Mouse (Mus musculus) forebrain, embryonic 16.5 days (tissue): ENCODE data around the gene Vkorc1. TPM values are rescaled to one million over a fixed set of nuclear protein-coding genes. Genes with fewer than 3 reads are reported as not detected.
A peak's percentile ranks its signal among the peaks of the same experiment; 100 is the strongest.
"Not testable (repeated sequence)": the region's sequence is repeated elsewhere in the genome, so short reads cannot be mapped to it uniquely, and the experiment has no call there.

Experiments
- ATAC-seq: fragments of 200-750 bp; cut with Nextera tagmentation; 2 replicates; pipeline ENCODE4 v1.8.0; 2017; ENCODE audit warnings: mild to moderate bottlenecking, moderate library complexity
- H3K27ac ChIP-seq: fragments of 300-500 bp; sonication (generic); 2 replicates; pipeline ENCODE4 v1.5.1; 2014; ENCODE audit warnings: low read length, control low read depth
- H3K27me3 ChIP-seq: fragments of 300-500 bp; sonication (generic); replicated peaks from 2 replicates; pipeline ENCODE4 v1.6.1; 2014; ENCODE audit warnings: low read length; ENCODE audit not compliant: control insufficient read depth, insufficient read depth
- H3K36me3 ChIP-seq: fragments of 300-500 bp; sonication (generic); 2 replicates; pipeline ENCODE4 v1.6.1; 2014; ENCODE audit not compliant: control insufficient read depth, insufficient read depth
- H3K4me1 ChIP-seq: fragments of 300-500 bp; sonication (generic); replicated peaks from 2 replicates; pipeline ENCODE4 v1.6.1; 2014; ENCODE audit warnings: low read length; ENCODE audit not compliant: control insufficient read depth, insufficient read depth
- H3K4me2 ChIP-seq: fragments of 300-500 bp; sonication (generic); 2 replicates; pipeline ENCODE4 v1.6.1; 2014; ENCODE audit warnings: mild to moderate bottlenecking, low read length, control low read depth
- H3K4me3 ChIP-seq: fragments of 300-500 bp; sonication (generic); replicated peaks from 2 replicates; pipeline ENCODE4 v1.5.1; 2014; ENCODE audit warnings: mild to moderate bottlenecking, low read length, control low read depth
- H3K9ac ChIP-seq: fragments of 300-500 bp; sonication (generic); replicated peaks from 2 replicates; pipeline ENCODE4 v1.6.1; 2014; ENCODE audit warnings: low read depth, low read length, control low read depth
- H3K9me3 ChIP-seq: fragments of 300-500 bp; sonication (generic); 2 replicates; pipeline ENCODE4 v1.6.1; 2016; ENCODE audit warnings: low read length; ENCODE audit not compliant: control insufficient read depth
- WGBS: fragments of 180-500 bp; shearing (Covaris S2); extraction: QIAGEN DNeasy Blood & Tissue Kit; methylation state at CpG from one replicate; pipeline ENCODE4 v1.1.7; 2014; 5-methylcytosine and 5-hydroxymethylcytosine counted together
- polyA plus RNA-seq: library from polyadenylated mRNA; unstranded; fragments of >200 nt; fragmentation: Nextera tagmentation; extraction: Ambion mirVana; gene quantifications from 2 replicates; pipeline ENCODE4 v1.2.1, GENCODE M21; 2015

Vkorc1 gene
- polyA plus RNA-seq = 63.9 and 74.4 TPM in 2 replicates

- under 1% methylated on average over 26 of the region's 26 CpGs for WGBS
- Histone ChIP-seq H3K4me1 (peaks cover 8% of the 10 kb centered on the region), H3K4me3 (peak within 1 kb of the TSS; percentile 76), H3K4me2 (peak within 1 kb of the TSS; percentile 90), H3K36me3 (peaks cover 3% of the 10 kb centered on the region; the same call in 1 of the 2 replicates), H3K27ac (peak within 1 kb of the TSS; percentile 66), H3K27me3 (peaks cover 2% of the 10 kb centered on the region; the same call in 1 of the 2 replicates), H3K9me3 (no peaks in the 10 kb centered on the region), H3K9ac (peak within 1 kb of the TSS; percentile 65)
- peak; percentile 99 for ATAC-seq
Observed at GRCm38 (mm10) chr7:127895442-127895841, at the start of gene Vkorc1, which contains the start of gene Gm21974. Vkorc1 (minus strand) TSS chr7:127895617. Gm21974 (minus strand) TSS chr7:127895454.

- Histone ChIP-seq H3K4me1 (no peaks in the 10 kb centered on the region), H3K9me3 (no peaks in the 10 kb centered on the region), H3K27ac (no peak overlapping the region), H3K4me2 (no peak overlapping the region), H3K9ac (no peak overlapping the region), H3K4me3 (no peak overlapping the region), H3K27me3 (peaks cover 11% of the 10 kb centered on the region), H3K36me3 (no peaks in the 10 kb centered on the region)
- WGBS = 12% methylated on average over 23 of the region's 23 CpGs
- ATAC-seq = no peak
Observed at GRCm38 (mm10) chr7:127944614-127945013, 49.2 kb upstream of the Vkorc1 start.

GRCm38 (mm10) chr7:127942097-127942496 lies 46.7 kb upstream of the Vkorc1 start:
- not testable (repeated sequence) for H3K4me3 ChIP-seq, H3K27ac ChIP-seq, H3K4me2 ChIP-seq, H3K36me3 ChIP-seq, ATAC-seq, H3K4me1 ChIP-seq, H3K9ac ChIP-seq, H3K9me3 ChIP-seq
- 60% methylated on average over 2 of the region's 2 CpGs for WGBS
- peaks cover 11% of the 10 kb centered on the region for H3K27me3 ChIP-seq

- peak overlapping the region; percentile 84 for H3K4me3 ChIP-seq
- H3K27ac ChIP-seq = no peak overlapping the region
- 57% methylated on average over 18 of the region's 18 CpGs for WGBS
- ATAC-seq = no peak
- H3K36me3 ChIP-seq = no peaks in the 10 kb centered on the region
- H3K9me3 ChIP-seq = no peaks in the 10 kb centered on the region
- no peaks in the 10 kb centered on the region for H3K27me3 ChIP-seq
- peaks cover 14% of the 10 kb centered on the region for H3K4me1 ChIP-seq
- H3K4me2 ChIP-seq = peak overlapping the region; percentile 90
- peak overlapping the region; percentile 91 for H3K9ac ChIP-seq
Observed at GRCm38 (mm10) chr7:127936216-127936884, 40.9 kb upstream of the Vkorc1 start.

GRCm38 (mm10) chr7:127935748-127936159 lies 40.3 kb upstream of the Vkorc1 start:
- peak overlapping the region; percentile 91 for H3K9ac ChIP-seq
- under 1% methylated on average over 37 of the region's 38 CpGs for WGBS
- H3K27ac ChIP-seq = peak overlapping the region; percentile 65
- peak; percentile 57 for ATAC-seq
- H3K27me3 ChIP-seq = no peaks in the 10 kb centered on the region
- H3K4me3 ChIP-seq = peak overlapping the region; percentile 84
- H3K4me2 ChIP-seq = peak overlapping the region; percentile 90
- peaks cover 14% of the 10 kb centered on the region for H3K4me1 ChIP-seq
- no peaks in the 10 kb centered on the region for H3K9me3 ChIP-seq
- H3K36me3 ChIP-seq = no peaks in the 10 kb centered on the region

- WGBS = 6% methylated on average over 32 of the region's 32 CpGs
- peak; percentile 98 for ATAC-seq
- H3K27ac ChIP-seq = peak overlapping the region; percentile 65
- peak overlapping the region; percentile 84 for H3K4me3 ChIP-seq
- H3K36me3 ChIP-seq = no peaks in the 10 kb centered on the region
- peaks cover 14% of the 10 kb centered on the region for H3K4me1 ChIP-seq
- H3K9ac ChIP-seq = peak overlapping the region; percentile 91
- H3K27me3 ChIP-seq = peaks cover 5% of the 10 kb centered on the region
- peak overlapping the region; percentile 90 for H3K4me2 ChIP-seq
- no peaks in the 10 kb centered on the region for H3K9me3 ChIP-seq
Observed at GRCm38 (mm10) chr7:127935028-127935722, 39.8 kb upstream of the Vkorc1 start.

- no peaks in the 10 kb centered on the region for H3K36me3 ChIP-seq
- H3K27ac ChIP-seq = no peak overlapping the region
- no peak overlapping the region for H3K4me2 ChIP-seq
- H3K27me3 ChIP-seq = peaks cover 14% of the 10 kb centered on the region
- H3K9me3 ChIP-seq = no peaks in the 10 kb centered on the region
- ATAC-seq = no peak
- no peak overlapping the region for H3K9ac ChIP-seq
- H3K4me1 ChIP-seq = peaks cover 18% of the 10 kb centered on the region
- WGBS = 90% methylated on average over 5 of the region's 5 CpGs
- H3K4me3 ChIP-seq = no peak overlapping the region
Observed at GRCm38 (mm10) chr7:127934075-127934474, 38.7 kb upstream of the Vkorc1 start.

- H3K27me3 ChIP-seq = peaks cover 23% of the 10 kb centered on the region
- WGBS = 17% methylated on average over 13 of the region's 13 CpGs
Observed at GRCm38 (mm10) chr7:127932273-127933031, 37.0 kb upstream of the Vkorc1 start.

More at GRCm38 (mm10) chr7:127932273-127933031, 37.0 kb upstream of the Vkorc1 start:
- no peak overlapping the region for H3K4me3 ChIP-seq
- H3K4me1 ChIP-seq = peaks cover 18% of the 10 kb centered on the region
- H3K9ac ChIP-seq = no peak overlapping the region
- H3K4me2 ChIP-seq = no peak overlapping the region
- no peaks in the 10 kb centered on the region for H3K9me3 ChIP-seq
- no peak overlapping the region for H3K27ac ChIP-seq
- no peaks in the 10 kb centered on the region for H3K36me3 ChIP-seq
- ATAC-seq = no peak
